Mouse (Mus musculus): Measurements from ENCODE around the gene Atp10a. TPM values are rescaled to one million over a fixed set of nuclear protein-coding genes. Genes with fewer than 3 reads are reported as not detected.

Atp10a gene
- total RNA-seq (2012; rRNA removed) = 7.3 and 12.0 TPM in 2 replicates

- H3K27ac ChIP-seq (ENCODE audit: insufficient read depth, low read depth, low read length, poor library complexity, severe bottlenecking) = no peak within 1 kb of the TSS
- no peak within 1 kb of the TSS for H3K4me3 ChIP-seq (ENCODE audit: insufficient read depth in 1 of 2, low read depth in 1 of 2, low read length in 2 of 2, poor library complexity in 1 of 2, severe bottlenecking in 1 of 2)
- TF ChIP-seq ZNF384 (IDR thresholded peaks at IDR 0.05; ENCODE audit: low read depth, low read length) (no peak), HCFC1 (IDR thresholded peaks at IDR 0.05; ENCODE audit: borderline replicate concordance, insufficient read depth, low read length) (no peak), MAFK (IDR thresholded peaks at IDR 0.05; ENCODE audit: insufficient read depth, low read depth, low read length) (no peak), ZC3H11A (IDR thresholded peaks at IDR 0.05; ENCODE audit: borderline replicate concordance, low read depth, low read length) (no peak), CHD2 (IDR thresholded peaks at IDR 0.05; ENCODE audit: low read depth, low read length) (no peak)
- no peaks in the 10 kb centered on the region for H3K9me3 ChIP-seq (ENCODE audit: control insufficient read depth, insufficient read depth, low read depth, low read length)
- DNase-seq (ENCODE audit: low read depth, low spot score) = no peak
- no peaks in the 10 kb centered on the region for H3K36me3 ChIP-seq (ENCODE audit: control insufficient read depth, insufficient read depth, low read length, poor library complexity, severe bottlenecking)
- no peak within 1 kb of the TSS for H3K9ac ChIP-seq (ENCODE audit: insufficient read depth, low read depth, low read length, poor library complexity, severe bottlenecking)
- no peaks in the 10 kb centered on the region for H3K4me1 ChIP-seq (ENCODE audit: control insufficient read depth in 2 of 2, insufficient read depth in 2 of 2, low read length in 2 of 2, poor library complexity in 1 of 2)
- in situ Hi-C loops (cut with MboI; ENCODE audit: low sequenced_read_pairs in 2 of 2, unreplicated experiment in 2 of 2) = no loop called here
Observed at GRCm38 (mm10) chr7:58655866-58656265, at the start of gene Atp10a. TSS of gene Atp10a (plus strand) at chr7:58656166.

- no peaks in the 10 kb centered on the region for H3K9me3 ChIP-seq (ENCODE audit: control insufficient read depth, insufficient read depth, low read depth, low read length)
- H3K27ac ChIP-seq (ENCODE audit: insufficient read depth, low read depth, low read length, poor library complexity, severe bottlenecking) = no peak overlapping the region
- in situ Hi-C loops (cut with MboI; ENCODE audit: low sequenced_read_pairs in 2 of 2, unreplicated experiment in 2 of 2) = no loop called here
- no peaks in the 10 kb centered on the region for H3K4me1 ChIP-seq (ENCODE audit: control insufficient read depth in 2 of 2, insufficient read depth in 2 of 2, low read length in 2 of 2, poor library complexity in 1 of 2)
- no peak overlapping the region for H3K9ac ChIP-seq (ENCODE audit: insufficient read depth, low read depth, low read length, poor library complexity, severe bottlenecking)
- H3K36me3 ChIP-seq (ENCODE audit: control insufficient read depth, insufficient read depth, low read length, poor library complexity, severe bottlenecking) = no peaks in the 10 kb centered on the region
- TF ChIP-seq ZC3H11A (IDR thresholded peaks at IDR 0.05; ENCODE audit: borderline replicate concordance, low read depth, low read length) (no peak), HCFC1 (IDR thresholded peaks at IDR 0.05; ENCODE audit: borderline replicate concordance, insufficient read depth, low read length) (no peak), CHD2 (IDR thresholded peaks at IDR 0.05; ENCODE audit: low read depth, low read length) (no peak), MAFK (IDR thresholded peaks at IDR 0.05; ENCODE audit: insufficient read depth, low read depth, low read length) (no peak), ZNF384 (IDR thresholded peaks at IDR 0.05; ENCODE audit: low read depth, low read length) (no peak)
- H3K4me3 ChIP-seq (ENCODE audit: insufficient read depth in 1 of 2, low read depth in 1 of 2, low read length in 2 of 2, poor library complexity in 1 of 2, severe bottlenecking in 1 of 2) = no peak overlapping the region
- no peak for DNase-seq (ENCODE audit: low read depth, low spot score)
Observed at GRCm38 (mm10) chr7:58618048-58618447, 37.9 kb upstream of the Atp10a start.

GRCm38 (mm10) chr7:58626305-58627155 lies 29.4 kb upstream of the Atp10a start:
- no peaks in the 10 kb centered on the region for H3K4me1 ChIP-seq (ENCODE audit: control insufficient read depth in 2 of 2, insufficient read depth in 2 of 2, low read length in 2 of 2, poor library complexity in 1 of 2)
- no peak overlapping the region for H3K27ac ChIP-seq (ENCODE audit: insufficient read depth, low read depth, low read length, poor library complexity, severe bottlenecking)
- no peak overlapping the region for H3K4me3 ChIP-seq (ENCODE audit: insufficient read depth in 1 of 2, low read depth in 1 of 2, low read length in 2 of 2, poor library complexity in 1 of 2, severe bottlenecking in 1 of 2)
- TF ChIP-seq HCFC1 (IDR thresholded peaks at IDR 0.05; ENCODE audit: borderline replicate concordance, insufficient read depth, low read length) = no peak
- TF ChIP-seq MAFK (IDR thresholded peaks at IDR 0.05; ENCODE audit: insufficient read depth, low read depth, low read length) = no peak
- no peak for TF ChIP-seq CHD2 (IDR thresholded peaks at IDR 0.05; ENCODE audit: low read depth, low read length)
- TF ChIP-seq ZC3H11A (IDR thresholded peaks at IDR 0.05; ENCODE audit: borderline replicate concordance, low read depth, low read length) = no peak
- no peak for TF ChIP-seq ZNF384 (IDR thresholded peaks at IDR 0.05; ENCODE audit: low read depth, low read length)
- in situ Hi-C loops (cut with MboI; ENCODE audit: low sequenced_read_pairs in 2 of 2, unreplicated experiment in 2 of 2) = no loop called here
- no peaks in the 10 kb centered on the region for H3K36me3 ChIP-seq (ENCODE audit: control insufficient read depth, insufficient read depth, low read length, poor library complexity, severe bottlenecking)
- DNase-seq (ENCODE audit: low read depth, low spot score) = no peak
- H3K9ac ChIP-seq (ENCODE audit: insufficient read depth, low read depth, low read length, poor library complexity, severe bottlenecking) = no peak overlapping the region
- H3K9me3 ChIP-seq (ENCODE audit: control insufficient read depth, insufficient read depth, low read depth, low read length) = no peaks in the 10 kb centered on the region

GRCm38 (mm10) chr7:58627381-58627780 lies 28.6 kb upstream of the Atp10a start:
- Histone ChIP-seq H3K27ac (ENCODE audit: insufficient read depth, low read depth, low read length, poor library complexity, severe bottlenecking) (no peak overlapping the region), H3K36me3 (ENCODE audit: control insufficient read depth, insufficient read depth, low read length, poor library complexity, severe bottlenecking) (no peaks in the 10 kb centered on the region), H3K4me1 (ENCODE audit: control insufficient read depth in 2 of 2, insufficient read depth in 2 of 2, low read length in 2 of 2, poor library complexity in 1 of 2) (no peaks in the 10 kb centered on the region), H3K4me3 (ENCODE audit: insufficient read depth in 1 of 2, low read depth in 1 of 2, low read length in 2 of 2, poor library complexity in 1 of 2, severe bottlenecking in 1 of 2) (no peak overlapping the region), H3K9me3 (ENCODE audit: control insufficient read depth, insufficient read depth, low read depth, low read length) (no peaks in the 10 kb centered on the region), H3K9ac (ENCODE audit: insufficient read depth, low read depth, low read length, poor library complexity, severe bottlenecking) (no peak overlapping the region)
- no peak for TF ChIP-seq ZNF384 (IDR thresholded peaks at IDR 0.05; ENCODE audit: low read depth, low read length)
- TF ChIP-seq ZC3H11A (IDR thresholded peaks at IDR 0.05; ENCODE audit: borderline replicate concordance, low read depth, low read length) = no peak
- TF ChIP-seq HCFC1 (IDR thresholded peaks at IDR 0.05; ENCODE audit: borderline replicate concordance, insufficient read depth, low read length) = no peak
- no peak for TF ChIP-seq CHD2 (IDR thresholded peaks at IDR 0.05; ENCODE audit: low read depth, low read length)
- TF ChIP-seq MAFK (IDR thresholded peaks at IDR 0.05; ENCODE audit: insufficient read depth, low read depth, low read length) = no peak
- DNase-seq (ENCODE audit: low read depth, low spot score) = no peak
- in situ Hi-C loops (cut with MboI; ENCODE audit: low sequenced_read_pairs in 2 of 2, unreplicated experiment in 2 of 2) = no loop called here

Data from ES-E14 (cell line).